21 mouse cellular contexts compared by ENCODE assay signal in genomic region chr6:113054552-113055107, GRCm38 (mm10).
"Had no signal": no experiment of that assay in that cellular context is flagged by ENCODE, and none has a peak within 500 bp of the region (broad histone marks: within the 10 kb centered on the region; RNA-seq: fewer than 3 reads in every experiment).

No protein-coding gene starts in this region.

- H3K9ac ChIP-seq: limb, embryonic 12.5 days; limb, embryonic 15.5 days; liver, embryonic 12.5 days; liver, embryonic 15.5 days; midbrain, embryonic 12.5 days; midbrain, embryonic 15.5 days; neural tube, embryonic 12.5 days; neural tube, embryonic 15.5 days had no signal

- H3K4me3 ChIP-seq: limb, embryonic 12.5 days; limb, embryonic 15.5 days; liver, embryonic 12.5 days; liver, embryonic 15.5 days; midbrain, embryonic 12.5 days; midbrain, embryonic 15.5 days; neural tube, embryonic 12.5 days; neural tube, embryonic 15.5 days had no signal

- H3K27me3 ChIP-seq: limb, embryonic 12.5 days; limb, embryonic 15.5 days; liver, embryonic 12.5 days; liver, embryonic 15.5 days; midbrain, embryonic 12.5 days; midbrain, embryonic 15.5 days; neural tube, embryonic 12.5 days; neural tube, embryonic 15.5 days had no signal

- H3K4me1 ChIP-seq: limb, embryonic 12.5 days; limb, embryonic 15.5 days; midbrain, embryonic 12.5 days; midbrain, embryonic 15.5 days; neural tube, embryonic 12.5 days; neural tube, embryonic 15.5 days had no signal

- H3K9me3 ChIP-seq: limb, embryonic 12.5 days; limb, embryonic 15.5 days; liver, embryonic 12.5 days; liver, embryonic 15.5 days; midbrain, embryonic 12.5 days; midbrain, embryonic 15.5 days; neural tube, embryonic 12.5 days; neural tube, embryonic 15.5 days had no signal

- DNase-seq: kidney, adult 11 months; kidney, adult 8-10 months; kidney, postnatal 36 days; layer of hippocampus, postnatal 36 days; left cerebral cortex, postnatal 4 days; lung, adult 2 months; lung, postnatal 14 days; lung, postnatal 4 days; right cerebral cortex, adult 18-20 months; right cerebral cortex, postnatal 25 days; thymus, adult 18-20 months; thymus, postnatal 36 days had no signal

- H3K27ac ChIP-seq: kidney, postnatal 0 days; limb, embryonic 12.5 days; limb, embryonic 15.5 days; liver, embryonic 12.5 days; liver, embryonic 15.5 days; midbrain, embryonic 12.5 days; midbrain, embryonic 15.5 days; neural tube, embryonic 12.5 days; neural tube, embryonic 15.5 days had no signal

- ATAC-seq: liver, embryonic 12.5 days; midbrain, embryonic 15.5 days had no signal

- H3K4me2 ChIP-seq: limb, embryonic 12.5 days; limb, embryonic 15.5 days; liver, embryonic 12.5 days; liver, embryonic 15.5 days; midbrain, embryonic 12.5 days; midbrain, embryonic 15.5 days; neural tube, embryonic 12.5 days; neural tube, embryonic 15.5 days had no signal
